Mouse (Mus musculus) left cerebral cortex, adult 9 months (tissue): ENCODE data around the gene Aaas.

Experiments
- DNase-seq, 2 experiments: peaks; one replicate each; pipeline ENCODE4 v3.0.0; 2022; ENCODE audit warnings: low spot score in 2 of 2

Gene Aaas

DNA sequence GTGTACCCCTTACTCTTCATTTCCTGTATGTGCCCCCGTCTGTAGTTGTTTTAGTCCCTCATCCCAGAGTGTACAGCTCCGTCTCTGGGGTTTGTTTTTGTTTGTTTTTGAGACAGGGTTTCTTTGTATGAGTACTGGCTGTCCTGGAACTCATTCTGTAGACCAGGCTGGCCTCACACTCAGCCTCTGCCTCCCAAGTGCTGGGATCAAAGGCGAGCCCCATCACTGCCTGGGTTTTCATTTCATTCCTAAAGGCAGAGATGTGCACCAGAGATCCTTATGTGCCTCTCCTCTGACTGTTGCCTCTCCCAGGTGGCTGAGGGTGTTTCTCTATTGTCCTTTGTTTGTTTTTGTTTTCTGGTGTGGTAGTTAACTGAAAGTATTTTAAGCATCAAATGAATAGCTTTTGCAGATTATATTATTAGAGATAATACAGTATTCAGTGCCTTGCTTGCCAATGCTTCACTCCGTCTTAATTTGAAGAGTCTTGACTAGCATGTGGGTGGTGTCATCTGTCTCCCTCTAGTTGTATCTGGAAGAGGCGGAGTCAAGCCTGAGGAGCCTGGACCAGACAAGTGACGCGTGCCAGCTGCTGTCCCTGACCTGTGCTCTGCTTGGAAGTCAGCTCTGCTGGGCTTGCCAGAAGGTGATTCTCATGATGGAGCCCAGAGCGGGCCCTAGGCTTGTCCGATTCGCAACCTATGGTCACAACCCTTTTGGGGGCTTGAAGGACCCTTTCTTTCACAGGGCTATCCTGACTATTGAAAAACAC is 40.3 kb downstream of the Aaas start:
- no peak for DNase-seq

DNA sequence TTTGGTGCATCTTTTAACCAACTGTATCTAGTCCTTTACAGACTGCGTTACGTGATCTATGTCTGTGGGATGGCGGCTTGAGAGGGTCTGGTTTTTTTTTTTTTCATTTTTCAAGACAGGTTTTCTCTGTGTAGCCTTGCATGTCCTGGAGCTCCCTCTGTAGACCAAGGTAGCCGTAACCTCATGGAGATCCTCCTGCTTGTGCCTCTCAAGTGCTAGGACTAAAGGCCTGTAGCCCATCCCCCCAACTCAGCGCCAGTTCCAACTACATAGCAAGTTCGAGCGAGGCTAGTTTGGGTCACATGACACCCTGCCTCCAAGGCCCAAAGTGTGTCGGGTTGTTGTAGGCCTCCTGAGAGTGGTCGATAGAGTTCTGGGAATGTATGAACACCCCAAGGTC is 41.9 kb downstream of the Aaas start:
- DNase-seq, result no peak

DNA sequence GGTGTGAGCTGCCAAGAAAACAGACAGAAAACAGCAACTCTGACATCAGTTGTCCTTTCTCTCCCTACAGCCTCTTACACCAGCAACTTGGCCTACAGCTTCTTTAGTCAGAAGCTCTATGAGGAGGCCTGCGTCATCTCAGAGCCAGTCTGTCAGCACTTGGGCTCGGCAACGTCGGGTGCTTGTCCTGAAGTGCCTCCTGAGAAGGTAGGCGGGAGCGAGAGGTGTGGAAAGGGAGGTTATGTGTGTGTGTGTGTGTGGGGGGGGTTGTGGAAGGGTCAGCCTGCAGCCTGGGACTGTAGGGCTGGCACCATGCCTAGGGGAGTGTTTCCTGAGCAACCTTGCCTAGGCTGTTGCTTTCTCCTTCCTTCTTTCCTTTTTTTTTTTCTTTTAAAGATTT is 48.0 kb downstream of the Aaas start:
- no peak for DNase-seq

DNA sequence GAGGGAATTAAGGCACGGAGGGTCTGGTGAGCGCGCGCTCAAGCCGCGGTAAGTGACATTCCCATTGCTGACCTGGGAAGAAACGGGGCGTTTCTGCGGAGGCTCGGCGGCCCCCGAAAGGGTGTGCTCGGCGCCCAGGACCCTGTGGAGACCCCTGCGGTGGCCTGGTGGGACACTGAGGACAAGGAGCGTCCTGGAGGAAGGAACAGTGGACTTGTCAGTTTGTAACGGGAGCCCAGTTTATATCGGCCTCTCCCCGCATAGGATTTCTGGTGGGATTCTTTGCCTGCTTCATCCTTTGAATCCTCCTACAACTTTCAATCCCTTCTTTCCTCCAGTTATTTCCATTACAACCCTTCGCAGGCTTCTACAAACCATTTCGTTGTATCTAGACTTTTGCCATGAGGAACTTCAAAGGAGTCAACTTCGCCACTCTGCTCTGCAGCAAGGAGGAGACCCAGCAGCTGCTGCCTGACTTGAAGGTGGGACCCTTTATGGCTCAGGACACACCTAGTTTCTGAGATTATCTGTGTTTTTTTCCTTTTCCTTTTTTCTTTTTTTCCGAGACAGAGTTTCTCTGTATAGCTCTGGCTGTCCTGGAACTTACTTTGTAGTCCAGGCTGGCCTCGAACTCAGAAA is 54.1 kb downstream of the Aaas start:
- DNase-seq, result no peak

DNA sequence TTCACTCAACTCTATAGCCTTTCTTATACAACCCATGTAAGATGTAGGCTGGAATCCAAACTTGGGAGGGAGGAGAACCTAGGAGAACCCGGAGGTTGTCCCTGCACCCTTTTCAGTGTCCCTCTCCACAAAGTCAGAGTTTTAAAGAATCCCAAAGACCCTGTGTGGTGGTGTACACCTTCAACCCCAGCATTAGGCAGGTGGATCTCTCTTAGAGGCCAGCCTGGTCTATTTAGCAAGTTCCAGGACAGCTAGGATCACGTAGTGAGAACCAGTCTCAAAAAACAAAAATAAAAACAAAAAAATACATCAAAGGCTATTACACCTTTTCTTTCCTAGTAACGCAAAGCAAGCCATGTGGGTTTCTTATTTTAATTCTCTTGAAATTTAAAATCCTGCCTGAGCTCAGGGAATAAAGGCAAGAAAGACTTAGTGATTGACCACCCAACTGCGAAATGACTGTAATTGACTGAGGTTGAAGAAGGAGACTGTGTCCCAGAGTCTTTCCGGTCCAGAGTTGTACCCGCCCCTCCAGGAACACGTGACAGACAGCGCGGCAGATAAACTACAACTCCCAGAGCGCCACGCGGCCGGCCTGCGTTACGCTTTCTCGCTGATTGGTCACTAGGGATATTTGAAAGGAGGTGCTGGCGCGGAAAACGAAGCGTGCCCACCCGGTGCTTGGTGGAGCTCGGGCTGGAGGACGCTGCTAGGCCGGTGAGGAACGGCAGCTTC is 54.8 kb downstream of the Aaas start, which contains the start of gene Espl1:
TSS of gene Espl1 (plus strand) at position 634 of the 735 bp plus-strand sequence.
- DNase-seq, result peak; percentile 82 to 93
